ENCODE assay signal across 28 mouse cellular contexts in the genomic region with DNA sequence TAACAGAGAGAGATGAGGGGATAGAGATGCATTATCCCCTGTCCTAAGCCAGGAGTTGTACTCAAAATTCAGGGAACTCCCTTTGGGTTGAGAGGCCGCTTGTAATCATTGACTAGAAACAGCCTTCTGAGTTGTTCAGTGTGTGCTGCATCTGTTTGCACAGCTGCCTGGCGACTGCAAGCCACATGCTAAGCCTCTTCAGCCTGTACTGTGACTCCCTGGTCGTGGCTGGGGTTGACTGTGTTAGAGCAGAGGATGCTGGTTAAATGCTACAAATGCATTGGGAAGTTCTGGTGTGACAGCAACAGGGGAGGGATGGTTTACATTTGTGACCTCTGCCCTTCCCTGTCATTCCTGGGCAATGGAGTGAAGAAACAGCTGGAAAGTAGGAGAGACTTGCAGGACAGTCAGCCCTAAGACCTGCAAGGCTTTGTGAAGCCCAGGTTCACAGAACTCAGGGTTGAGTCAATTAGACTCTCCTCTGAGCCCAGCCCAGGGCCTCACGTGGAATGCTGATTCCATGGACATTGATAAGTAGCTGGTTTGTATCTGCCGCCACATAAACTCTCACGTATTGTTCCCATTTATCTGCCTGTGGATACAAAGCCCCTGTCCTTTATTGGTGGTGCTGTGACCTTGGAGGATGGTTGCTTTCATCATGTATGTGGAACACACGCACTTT. TPM values are rescaled to one million over a fixed set of nuclear protein-coding genes. Genes with fewer than 3 reads are reported as not detected.
DNase-seq lines count a peak whose midpoint lies in the region; ATAC-seq and TF ChIP-seq lines count a peak whose summit lies in the region.
"Had no signal": no experiment of that assay in that cellular context is flagged by ENCODE, and none has a peak within 500 bp of the region (broad histone marks: within the 10 kb centered on the region; RNA-seq: fewer than 3 reads in every experiment).

No protein-coding gene starts in this region.

- peaks cover 49% of the 10 kb centered on the region for H3K36me3 ChIP-seq in kidney, embryonic 14.5 days (ENCODE audit: control insufficient read depth, insufficient read depth, low read length)
- H3K36me3 ChIP-seq in intestine, postnatal 0 days (ENCODE audit: control insufficient read depth, insufficient read depth): peaks cover 19% of the 10 kb centered on the region
- peaks cover 51% of the 10 kb centered on the region for H3K36me3 ChIP-seq in hindbrain, embryonic 16.5 days (ENCODE audit: control insufficient read depth, insufficient read depth, low read length)

- H3K27me3 ChIP-seq in kidney, embryonic 14.5 days (ENCODE audit: control insufficient read depth, insufficient read depth, low read length): no peaks in the 10 kb centered on the region
- H3K27me3 ChIP-seq in intestine, postnatal 0 days (replicated peaks; ENCODE audit: control insufficient read depth, insufficient read depth, low read length): no peaks in the 10 kb centered on the region
- H3K27me3 ChIP-seq in hindbrain, embryonic 16.5 days (replicated peaks; ENCODE audit: control insufficient read depth, insufficient read depth, low read length): no peaks in the 10 kb centered on the region
- H3K27me3 ChIP-seq: embryonic facial prominence, embryonic 13.5 days; forebrain, embryonic 12.5 days; heart, embryonic 12.5 days; limb, embryonic 13.5 days; midbrain, embryonic 15.5 days; neural tube, embryonic 13.5 days had no signal

- no peaks in the 10 kb centered on the region for H3K4me1 ChIP-seq in kidney, embryonic 14.5 days (ENCODE audit: control insufficient read depth, insufficient read depth, low read length)
- 0 out of 2 replicates have a peak, but pooled peaks cover 3% of the 10 kb centered on the region for H3K4me1 ChIP-seq in intestine, postnatal 0 days (replicated peaks; ENCODE audit: control insufficient read depth, insufficient read depth, low read length)
- H3K4me1 ChIP-seq in hindbrain, embryonic 16.5 days (ENCODE audit: control insufficient read depth, insufficient read depth, low read depth, low read length): no peaks in the 10 kb centered on the region
- H3K4me1 ChIP-seq: embryonic facial prominence, embryonic 13.5 days; forebrain, embryonic 12.5 days; hindbrain, embryonic 10.5 days; limb, embryonic 13.5 days; midbrain, embryonic 15.5 days; neural tube, embryonic 13.5 days had no signal

- DNase-seq in kidney, postnatal 10 days: no peak
- peak; percentile 21 for DNase-seq in embryo, embryonic 10.5 days (ENCODE audit: low spot score)
- DNase-seq in mesoderm, embryonic 11.5 days (ENCODE audit: low read depth, low spot score): peak; percentile 34
- DNase-seq in cerebellum, postnatal 10 days: no peak
- no peak for DNase-seq in B cell, adult 2 months
- DNase-seq: adrenal gland, postnatal 14 days; cerebellum, adult 9-10 months; heart, postnatal 10 days; kidney, adult 8-10 months; layer of hippocampus, adult 9-11 months; lung, adult 2 months; lung, postnatal 14 days; right cerebral cortex, postnatal 4 days; thymus, adult 18-20 months; thymus, postnatal 36 days had no signal

- ATAC-seq in kidney, embryonic 14.5 days (ENCODE audit: low FRiP score, low TSS enrichment): peak; percentile 45; the same call in 1 of the 2 replicates
- peak; percentile 49 for ATAC-seq in intestine, postnatal 0 days
- no peak for ATAC-seq in hindbrain, embryonic 16.5 days
- ATAC-seq: CD4-positive, CD25-positive, alpha-beta regulatory T cell, adult 4 months; hindbrain, postnatal 0 days; midbrain, embryonic 15.5 days had no signal

- TF ChIP-seq CTCF in intestine, postnatal 0 days (IDR thresholded peaks at IDR 0.05; ENCODE audit: low read depth): no peak

- H3K27ac ChIP-seq in kidney, embryonic 14.5 days (ENCODE audit: low read depth, low read length): no peak overlapping the region
- no peak overlapping the region for H3K27ac ChIP-seq in intestine, postnatal 0 days (ENCODE audit: low read depth, low read length)
- no peak overlapping the region for H3K27ac ChIP-seq in hindbrain, embryonic 16.5 days (ENCODE audit: low read depth, low read length)
- H3K27ac ChIP-seq: embryonic facial prominence, embryonic 13.5 days; forebrain, embryonic 12.5 days; hindbrain, embryonic 10.5 days; hindbrain, postnatal 0 days; limb, embryonic 13.5 days; midbrain, embryonic 15.5 days; neural tube, embryonic 13.5 days had no signal

- no peak overlapping the region for H3K4me3 ChIP-seq in kidney, embryonic 14.5 days (ENCODE audit: low read length)
- H3K4me3 ChIP-seq in intestine, postnatal 0 days (ENCODE audit: low read depth, low read length): no peak overlapping the region
- H3K4me3 ChIP-seq in hindbrain, embryonic 16.5 days (ENCODE audit: low read length): no peak overlapping the region
- H3K4me3 ChIP-seq: embryonic facial prominence, embryonic 13.5 days; erythroblast, embryonic 14.5 days; forebrain, embryonic 12.5 days; heart, embryonic 12.5 days; hindbrain, embryonic 10.5 days; limb, embryonic 13.5 days; midbrain, embryonic 15.5 days; neural tube, embryonic 13.5 days had no signal

- WGBS in kidney, embryonic 14.5 days: 72% methylated on average over 7 of the region's 7 CpGs
- 43% methylated on average over 7 of the region's 7 CpGs for WGBS in intestine, postnatal 0 days
- WGBS in hindbrain, embryonic 16.5 days: 82% methylated on average over 7 of the region's 7 CpGs

- no peak overlapping the region for H3K4me2 ChIP-seq in kidney, embryonic 14.5 days (replicated peaks; ENCODE audit: low read depth, low read length)
- H3K4me2 ChIP-seq in intestine, postnatal 0 days (replicated peaks; ENCODE audit: low read depth): no peak overlapping the region
- H3K4me2 ChIP-seq in hindbrain, embryonic 16.5 days (ENCODE audit: low read length): no peak overlapping the region
- H3K4me2 ChIP-seq: embryonic facial prominence, embryonic 13.5 days; forebrain, embryonic 12.5 days; heart, embryonic 12.5 days; limb, embryonic 13.5 days; midbrain, embryonic 15.5 days; neural tube, embryonic 13.5 days had no signal

- H3K9me3 ChIP-seq in kidney, embryonic 14.5 days (ENCODE audit: control insufficient read depth, low read length): no peaks in the 10 kb centered on the region
- no peaks in the 10 kb centered on the region for H3K9me3 ChIP-seq in intestine, postnatal 0 days (ENCODE audit: control insufficient read depth)
- H3K9me3 ChIP-seq in hindbrain, embryonic 16.5 days (ENCODE audit: control insufficient read depth, low read length): no peaks in the 10 kb centered on the region
- H3K9me3 ChIP-seq: embryonic facial prominence, embryonic 13.5 days; forebrain, embryonic 12.5 days; hindbrain, embryonic 10.5 days; limb, embryonic 13.5 days; midbrain, embryonic 15.5 days; neural tube, embryonic 13.5 days had no signal

- no peak overlapping the region for H3K9ac ChIP-seq in kidney, embryonic 14.5 days (ENCODE audit: low read depth, low read length)
- H3K9ac ChIP-seq in intestine, postnatal 0 days (ENCODE audit: low read depth, low read length): no peak overlapping the region
- H3K9ac ChIP-seq in hindbrain, embryonic 16.5 days (ENCODE audit: low read depth, low read length): no peak overlapping the region
- H3K9ac ChIP-seq: embryonic facial prominence, embryonic 13.5 days; forebrain, embryonic 12.5 days; heart, embryonic 12.5 days; limb, embryonic 13.5 days; midbrain, embryonic 15.5 days; neural tube, embryonic 13.5 days had no signal

RNA-seq across cellular contexts. Expression of a gene that starts 37.3 kb away (rescaled TPM):
- polyA plus RNA-seq in kidney, embryonic 14.5 days (2014; fragmentation: Nextera tagmentation; extraction: Ambion mirVana): 87.6 and 120 TPM in 2 replicates
- polyA plus RNA-seq in intestine, postnatal 0 days (2015; fragmentation: Nextera tagmentation; extraction: Ambion mirVana): 41.6 and 44.3 TPM in 2 replicates
- 82.8 and 86.1 TPM in 2 replicates for polyA plus RNA-seq in hindbrain, embryonic 16.5 days (2015; fragmentation: Nextera tagmentation; extraction: Ambion mirVana)

RNA-seq across cellular contexts. Expression of a gene that starts 38.2 kb away (rescaled TPM):
- 42.9 and 43.5 TPM in 2 replicates for polyA plus RNA-seq in kidney, embryonic 14.5 days (2014; fragmentation: Nextera tagmentation; extraction: Ambion mirVana)
- 31.1 and 34.4 TPM in 2 replicates for polyA plus RNA-seq in intestine, postnatal 0 days (2015; fragmentation: Nextera tagmentation; extraction: Ambion mirVana)
- polyA plus RNA-seq in hindbrain, embryonic 16.5 days (2015; fragmentation: Nextera tagmentation; extraction: Ambion mirVana): 35.0 and 37.0 TPM in 2 replicates

Comparison
In these comparisons a context has a peak if more than half of its experiments do, and no peak if none do; other contexts are left out.
1. DNase-seq: peak in embryo, embryonic 10.5 days (single experiment) and mesoderm, embryonic 11.5 days (single experiment); none in kidney, postnatal 10 days (single experiment), cerebellum, postnatal 10 days (0 of 2) and B cell, adult 2 months (0 of 2).